Mouse (Mus musculus) MEL (cell line): Measurements from ENCODE around the gene Ssc4d. TPM values are rescaled to one million over a fixed set of nuclear protein-coding genes. Genes with fewer than 3 reads are reported as not detected.

ENCODE experiments used
- DNase-seq: peaks from one replicate; pipeline ENCODE4 v3.0.0; 2011; ENCODE audit warnings: low read depth, low spot score
- H3K27ac ChIP-seq: 2 replicates; pipeline ENCODE4 v1.5.1; 2012; ENCODE audit warnings: low read depth, mild to moderate bottlenecking, control low read depth, low read length, moderate library complexity; ENCODE audit not compliant: control insufficient read depth
- H3K27me3 ChIP-seq, 2 experiments: fragments of 150-350 bp in 1 of 2; sonication (generic) in 1 of 2; 2 replicates each; pipeline ENCODE4 v1.6.1; 2012; ENCODE audit warnings: low read length in 2 of 2, mild to moderate bottlenecking in 2 of 2, improper control_type of control experiment in 1 of 2, moderate library complexity in 1 of 2; ENCODE audit not compliant: insufficient read depth in 2 of 2, control insufficient read depth in 1 of 2
- H3K36me3 ChIP-seq, 2 experiments: 2 replicates each; pipeline ENCODE4 v1.6.1; 2012 to 2014; ENCODE audit warnings: low read length in 2 of 2, improper control_type of control experiment in 1 of 2, inconsistent platforms in 1 of 2, mild to moderate bottlenecking in 1 of 2; ENCODE audit not compliant: insufficient read depth in 2 of 2, control insufficient read depth in 1 of 2
- H3K4me1 ChIP-seq, 2 experiments: fragments of 150-350 bp in 1 of 2; sonication (generic) in 1 of 2; 2 replicates each; pipeline ENCODE4 v1.6.1; 2012; ENCODE audit warnings: low read length in 2 of 2, improper control_type of control experiment in 1 of 2, mild to moderate bottlenecking in 1 of 2; ENCODE audit not compliant: insufficient read depth in 2 of 2, control insufficient read depth in 1 of 2
- H3K4me3 ChIP-seq, 2 experiments: fragments of 150-350 bp in 1 of 2; sonication (generic) in 1 of 2; 2 replicates each; pipeline ENCODE4 v1.5.1; 2012; ENCODE audit warnings: low read depth in 2 of 2, low read length in 2 of 2, mild to moderate bottlenecking in 2 of 2, moderate library complexity in 2 of 2, control low read depth in 1 of 2, improper control_type of control experiment in 1 of 2; ENCODE audit not compliant: control insufficient read depth in 1 of 2, insufficient read depth in 1 of 2
- H3K79me2 ChIP-seq: 2 replicates; pipeline ENCODE4 v1.6.1; 2012; ENCODE audit warnings: mild to moderate bottlenecking, low read length, moderate library complexity; ENCODE audit not compliant: control insufficient read depth, poor library complexity, insufficient read depth
- H3K9ac ChIP-seq: 2 replicates; pipeline ENCODE4 v1.6.1; 2012; ENCODE audit warnings: low read depth, mild to moderate bottlenecking, control low read depth, low read length, moderate library complexity; ENCODE audit not compliant: control insufficient read depth, poor library complexity, severe bottlenecking
- H3K9me3 ChIP-seq: fragments of 150-350 bp; sonication (generic); replicated peaks from 2 replicates; pipeline ENCODE4 v1.6.1; 2012; ENCODE audit warnings: mild to moderate bottlenecking, low read length, improper control_type of control experiment, moderate library complexity; ENCODE audit not compliant: insufficient read depth
- CHD1 ChIP-seq: IDR thresholded peaks from 2 replicates; pipeline ENCODE4 v1.6.1; 2012; ENCODE audit warnings: low read depth, mild to moderate bottlenecking, inconsistent platforms, low read length, improper control_type of control experiment
- CHD2 ChIP-seq: IDR thresholded peaks from 2 replicates; pipeline ENCODE4 v1.6.1; 2011; ENCODE audit warnings: low read length, improper control_type of control experiment
- E2F4 ChIP-seq: IDR thresholded peaks from 2 replicates; pipeline ENCODE4 v1.6.1; 2011; ENCODE audit warnings: low read depth, low read length, improper control_type of control experiment, borderline replicate concordance
- ELF1 ChIP-seq: IDR thresholded peaks from 2 replicates; pipeline ENCODE4 v1.6.1; 2014; ENCODE audit warnings: low read depth, mild to moderate bottlenecking, inconsistent platforms, low read length, improper control_type of control experiment, moderate library complexity
- ETS1 ChIP-seq: IDR thresholded peaks from 2 replicates; pipeline ENCODE4 v1.6.1; 2012; ENCODE audit warnings: low read depth, mild to moderate bottlenecking, inconsistent platforms, low read length, improper control_type of control experiment, moderate library complexity
- GABPA ChIP-seq: IDR thresholded peaks from 2 replicates; pipeline ENCODE4 v1.6.1; 2012; ENCODE audit warnings: low read depth, mild to moderate bottlenecking, inconsistent platforms, low read length, improper control_type of control experiment, moderate library complexity
- GATA1 ChIP-seq: IDR thresholded peaks from 2 replicates; pipeline ENCODE4 v1.6.1; 2011; ENCODE audit warnings: low read depth, low read length, improper control_type of control experiment
- HCFC1 ChIP-seq: IDR thresholded peaks from 2 replicates; pipeline ENCODE4 v1.6.1; 2012; ENCODE audit warnings: low read depth, mild to moderate bottlenecking, inconsistent platforms, low read length, improper control_type of control experiment, moderate library complexity
- MAFK ChIP-seq: IDR thresholded peaks from 2 replicates; pipeline ENCODE4 v1.6.1; 2011; ENCODE audit warnings: low read depth, mild to moderate bottlenecking, low read length, improper control_type of control experiment, borderline replicate concordance
- MAZ ChIP-seq: IDR thresholded peaks from 2 replicates; pipeline ENCODE4 v1.6.1; 2012; ENCODE audit warnings: low read depth, mild to moderate bottlenecking, inconsistent platforms, low read length, improper control_type of control experiment
- MXI1 ChIP-seq: IDR thresholded peaks from 2 replicates; pipeline ENCODE4 v1.6.1; 2011; ENCODE audit warnings: mild to moderate bottlenecking, low read depth, low read length, improper control_type of control experiment
- NRF1 ChIP-seq: IDR thresholded peaks from 2 replicates; pipeline ENCODE4 v1.6.1; 2014; ENCODE audit warnings: low read depth, mild to moderate bottlenecking, inconsistent platforms, low read length, improper control_type of control experiment, moderate library complexity; ENCODE audit not compliant: poor library complexity, insufficient read depth, severe bottlenecking
- POLR2A ChIP-seq, 2 experiments: IDR thresholded peaks; 2 replicates each; pipeline ENCODE4 v1.6.1; 2011 to 2012; ENCODE audit warnings: low read length in 2 of 2, mild to moderate bottlenecking in 2 of 2, control low read depth in 1 of 2, improper control_type of control experiment in 1 of 2, low read depth in 1 of 2, moderate library complexity in 1 of 2; ENCODE audit not compliant: control insufficient read depth in 1 of 2, insufficient read depth in 1 of 2, poor library complexity in 1 of 2
- RCOR1 ChIP-seq: IDR thresholded peaks from 2 replicates; pipeline ENCODE4 v1.6.1; 2012; ENCODE audit warnings: low read depth, mild to moderate bottlenecking, inconsistent platforms, low read length, improper control_type of control experiment
- SIN3A ChIP-seq: IDR thresholded peaks from 2 replicates; pipeline ENCODE4 v1.6.1; 2012; ENCODE audit warnings: low read length, improper control_type of control experiment, inconsistent platforms
- SMC3 ChIP-seq: IDR thresholded peaks from 2 replicates; pipeline ENCODE4 v1.6.1; 2011; ENCODE audit warnings: low read depth, low read length, improper control_type of control experiment
- TAL1 ChIP-seq: IDR thresholded peaks from 2 replicates; pipeline ENCODE4 v1.6.1; 2012; ENCODE audit warnings: mild to moderate bottlenecking, inconsistent platforms, low read length, moderate library complexity, mixed read lengths
- TBP ChIP-seq: IDR thresholded peaks from 2 replicates; pipeline ENCODE4 v1.8.0; 2011; ENCODE audit warnings: low read depth, low read length, improper control_type of control experiment
- TCF12 ChIP-seq: IDR thresholded peaks from 2 replicates; pipeline ENCODE4 v1.6.1; 2014; ENCODE audit warnings: low read depth, mild to moderate bottlenecking, inconsistent platforms, low read length, improper control_type of control experiment, moderate library complexity
- USF1 ChIP-seq: IDR thresholded peaks from 2 replicates; pipeline ENCODE4 v1.6.1; 2014; ENCODE audit warnings: low read depth, mild to moderate bottlenecking, inconsistent platforms, low read length, improper control_type of control experiment, moderate library complexity
- ZKSCAN1 ChIP-seq: IDR thresholded peaks from 2 replicates; pipeline ENCODE4 v1.6.1; 2012; ENCODE audit warnings: low read depth, mild to moderate bottlenecking, inconsistent platforms, low read length, improper control_type of control experiment, moderate library complexity
- ZMIZ1 ChIP-seq: IDR thresholded peaks from 2 replicates; pipeline ENCODE4 v1.6.1; 2012; ENCODE audit warnings: low read depth, mild to moderate bottlenecking, inconsistent platforms, low read length, improper control_type of control experiment, moderate library complexity
- polyA plus RNA-seq, 2 experiments: library from polyadenylated mRNA; stranded (reverse) in 1 of 2; unstranded in 1 of 2; fragments of >175 nt in 1 of 2; fragments of >200 nt in 1 of 2; gene quantifications; 2 replicates each; pipeline versions ENCODE4 v1.2.1 to v1.2.4; 2012; ENCODE audit warnings: low replicate concordance in 2 of 2, low read depth in 1 of 2; ENCODE audit not compliant: insufficient read length in 2 of 2, insufficient read depth in 1 of 2, missing spikeins in 1 of 2
- total RNA-seq: library from RNA; depleted of rRNA; stranded (reverse); fragments of 300-350 nt; gene quantifications from 2 replicates; pipeline ENCODE4 v1.2.3, GENCODE M21; 2012

Ssc4d gene
- total and polyA plus RNA-seq, 3 experiments, result 1.1 to 2.1 TPM; not detected in 1

DNA sequence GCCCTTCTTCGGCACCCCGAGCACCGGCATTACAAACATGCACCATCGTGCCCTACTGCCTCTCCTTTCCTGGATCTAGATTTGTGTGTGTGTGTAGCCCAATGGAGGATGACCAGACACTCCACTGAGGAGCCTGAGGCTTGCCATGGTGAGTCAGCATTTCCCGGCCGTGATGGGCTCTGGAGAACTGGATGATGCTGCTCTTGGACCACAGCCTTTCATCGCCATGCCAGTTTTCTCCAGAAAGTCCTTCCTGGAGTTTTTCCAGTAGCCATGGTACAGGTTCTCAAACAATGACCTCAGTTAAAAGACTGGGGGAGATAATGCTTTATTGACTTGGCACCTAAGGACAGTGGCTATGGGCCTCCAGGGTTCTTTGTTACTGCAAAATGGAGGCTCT lies 14.4 kb downstream of the Ssc4d start:
- peaks cover 10 to 30% of the 10 kb centered on the region in 2 experiments for H3K4me1 ChIP-seq
- TF ChIP-seq MXI1 (no peak), GABPA (no peak), HCFC1 (no peak), TAL1 (no peak)
- TF ChIP-seq, all 39 proteins: peak for 0
- no peaks in the 10 kb centered on the region for H3K9me3 ChIP-seq
- no peaks in the 10 kb centered on the region for H3K27me3 ChIP-seq
- H3K4me3 ChIP-seq, result no peak overlapping the region
- no peak overlapping the region for H3K27ac ChIP-seq
- no peak for DNase-seq
- H3K36me3 ChIP-seq, result peaks cover 0 to 27% of the 10 kb centered on the region in 2 experiments; a peak in 2 of 4 replicates
- no peak overlapping the region for H3K9ac ChIP-seq
- peaks cover 4% of the 10 kb centered on the region; the same call in 1 of the 2 replicates for H3K79me2 ChIP-seq

DNA sequence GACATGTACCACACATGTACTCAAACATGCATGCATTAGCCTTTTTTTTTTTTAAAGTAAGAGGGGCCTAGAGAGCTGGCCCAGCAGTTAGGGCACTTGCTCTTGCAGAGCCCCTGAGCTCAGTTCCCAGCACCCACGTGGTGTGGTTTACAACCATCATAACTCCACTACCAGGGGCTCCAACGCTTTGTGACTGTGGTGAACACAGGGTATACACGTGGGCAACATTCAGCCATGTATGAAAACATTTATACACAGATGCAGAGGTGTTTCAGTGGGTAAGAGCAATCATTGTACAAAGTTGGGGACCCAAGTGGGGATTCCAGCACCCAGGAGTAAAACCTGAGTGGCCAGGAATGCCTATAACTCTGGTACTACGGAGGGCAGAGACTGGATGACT lies 16.0 kb downstream of the Ssc4d start:
- no peak overlapping the region; a peak in 1 of 4 replicates for H3K4me3 ChIP-seq
- no peak for DNase-seq
- H3K9ac ChIP-seq, result peak overlapping the region; percentile 79
- TF ChIP-seq ZKSCAN1 (no peak), ZMIZ1 (0 out of 2 replicates have a peak, but pooled peaks have one; percentile 13), TAL1 (no peak), ELF1 (no peak)
- peaks cover 4% of the 10 kb centered on the region; the same call in 1 of the 2 replicates for H3K79me2 ChIP-seq
- H3K36me3 ChIP-seq, result peaks cover 0 to 24% of the 10 kb centered on the region in 2 experiments; a peak in 2 of 4 replicates
- H3K4me1 ChIP-seq, result peaks cover 10 to 27% of the 10 kb centered on the region in 2 experiments
- H3K27me3 ChIP-seq, result no peaks in the 10 kb centered on the region
- H3K9me3 ChIP-seq, result no peaks in the 10 kb centered on the region
- peak overlapping the region; percentile 79 for H3K27ac ChIP-seq

GRCm38 (mm10) chr5:135957207-135957974 lies 16.9 kb downstream of the Ssc4d start:
- peaks cover 10 to 27% of the 10 kb centered on the region in 2 experiments for H3K4me1 ChIP-seq
- peak overlapping the region; percentile 83 for H3K9ac ChIP-seq
- no peaks in the 10 kb centered on the region; the same call in 1 of the 2 replicates for H3K79me2 ChIP-seq
- no peaks in the 10 kb centered on the region for H3K27me3 ChIP-seq
- no peaks in the 10 kb centered on the region for H3K9me3 ChIP-seq
- H3K36me3 ChIP-seq, result peaks cover 0 to 24% of the 10 kb centered on the region in 2 experiments; a peak in 2 of 4 replicates
- peak overlapping the region; percentile 56 to 62 for H3K4me3 ChIP-seq
- peak overlapping the region; percentile 90 for H3K27ac ChIP-seq
- peak; percentile 99 for DNase-seq
- TF ChIP-seq RCOR1 (no peak), NRF1 (0 out of 2 replicates have a peak, but pooled peaks have one; percentile 25), GABPA (peak; percentile 88), MAFK (peak; percentile 74; the same call in 1 of the 2 replicates), E2F4 (no peak), SIN3A (peak; percentile 21; the same call in 1 of the 2 replicates), MXI1 (peak; percentile 24; the same call in 1 of the 2 replicates), GATA1 (no peak), POLR2A (IDR thresholded peaks at IDR 0.05; ENCODE audit: control insufficient read depth in 1 of 2, insufficient read depth in 1 of 2, low read depth in 1 of 2, low read length in 2 of 2, poor library complexity in 1 of 2) (peak in 1 of 2 experiments; percentile 88; a peak in 2 of 4 replicates), SMC3 (no peak), TCF12 (peak; percentile 47), TBP (peak; percentile 52; the same call in 1 of the 2 replicates), ETS1 (peak; percentile 63), ELF1 (peak; percentile 78), CHD1 (peak; percentile 69; the same call in 1 of the 2 replicates), TAL1 (no peak), MAZ (0 out of 2 replicates have a peak, but pooled peaks have one; percentile 33), HCFC1 (peak; percentile 77; the same call in 1 of the 2 replicates), CHD2 (no peak), ZMIZ1 (peak; percentile 31; the same call in 1 of the 2 replicates), USF1 (0 out of 2 replicates have a peak, but pooled peaks have one; percentile 25)
